Mouse (Mus musculus): ENCODE data around the gene Hadh.

DNA sequence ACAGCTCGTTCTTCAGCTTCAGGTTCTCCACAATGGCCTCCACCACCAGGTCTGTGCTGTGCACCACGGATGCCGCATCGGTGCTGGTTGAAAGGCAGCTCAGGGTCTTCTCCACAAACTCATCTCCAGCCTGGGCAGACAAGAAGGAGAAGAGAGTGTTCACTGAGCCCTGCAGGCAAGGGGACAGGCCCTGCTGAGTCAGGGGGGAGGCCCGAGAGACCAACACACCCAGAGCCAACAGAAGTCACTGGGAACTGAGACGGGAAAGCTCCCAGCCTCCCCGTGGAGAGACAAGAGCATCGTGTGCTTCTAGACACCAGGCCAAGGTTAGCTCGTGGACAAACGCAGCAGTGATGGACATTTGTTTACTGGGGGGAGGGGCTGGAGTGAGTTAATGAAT lies 23.5 kb downstream of the Hadh start:
- TF ChIP-seq POLR2A (IDR thresholded peaks at IDR 0.05; ENCODE audit: insufficient read depth, low read length) (no peak), CTCF (IDR thresholded peaks at IDR 0.05; ENCODE audit: low read depth, low read length) (no peak)
